Mouse (Mus musculus) ES-E14 (cell line): Measurements from ENCODE around the gene Thap8. TPM values are rescaled to one million over a fixed set of nuclear protein-coding genes. Genes with fewer than 3 reads are reported as not detected.
A peak's percentile ranks its signal among the peaks of the same experiment; 100 is the strongest.

Experiments
- DNase-seq: peaks from one replicate; pipeline ENCODE4 v3.0.0-alpha.2; 2013; ENCODE audit warnings: low read depth, low spot score
- H3K27ac ChIP-seq: 2 replicates; pipeline ENCODE4 v1.5.1; 2012; ENCODE audit warnings: low read depth, mild to moderate bottlenecking, low read length, moderate library complexity, mixed read lengths; ENCODE audit not compliant: poor library complexity, insufficient read depth, severe bottlenecking
- H3K36me3 ChIP-seq: 2 replicates; pipeline ENCODE4 v1.6.1; 2012; ENCODE audit warnings: mild to moderate bottlenecking, low read length, moderate library complexity, mixed read lengths; ENCODE audit not compliant: control insufficient read depth, poor library complexity, insufficient read depth, severe bottlenecking
- H3K4me1 ChIP-seq, 2 experiments: fragments of 150-350 bp in 1 of 2; sonication (generic) in 1 of 2; 2 replicates each; pipeline ENCODE4 v1.6.1; 2012; ENCODE audit warnings: low read length in 2 of 2, mild to moderate bottlenecking in 1 of 2, mixed read lengths in 1 of 2; ENCODE audit not compliant: control insufficient read depth in 2 of 2, insufficient read depth in 2 of 2, poor library complexity in 1 of 2
- H3K4me3 ChIP-seq, 2 experiments: fragments of 150-350 bp in 1 of 2; sonication (generic) in 1 of 2; 2 replicates each; pipeline ENCODE4 v1.5.1; 2012; ENCODE audit warnings: low read length in 2 of 2, low read depth in 1 of 2, mild to moderate bottlenecking in 1 of 2, mixed read lengths in 1 of 2; ENCODE audit not compliant: insufficient read depth in 1 of 2, poor library complexity in 1 of 2, severe bottlenecking in 1 of 2
- H3K9ac ChIP-seq: 2 replicates; pipeline ENCODE4 v1.6.1; 2012; ENCODE audit warnings: low read depth, mild to moderate bottlenecking, low read length, mixed read lengths; ENCODE audit not compliant: poor library complexity, insufficient read depth, severe bottlenecking
- H3K9me3 ChIP-seq: fragments of 150-350 bp; sonication (generic); 2 replicates; pipeline ENCODE4 v1.6.1; 2012; ENCODE audit warnings: low read depth, mild to moderate bottlenecking, low read length; ENCODE audit not compliant: control insufficient read depth, insufficient read depth
- CHD2 ChIP-seq: IDR thresholded peaks from 2 replicates; pipeline ENCODE4 v1.6.1; 2014; ENCODE audit warnings: mild to moderate bottlenecking, low read depth, low read length, inconsistent platforms
- HCFC1 ChIP-seq: IDR thresholded peaks from 2 replicates; pipeline ENCODE4 v1.6.1; 2012; ENCODE audit warnings: low read length, inconsistent platforms, borderline replicate concordance; ENCODE audit not compliant: insufficient read depth
- MAFK ChIP-seq: IDR thresholded peaks from 2 replicates; pipeline ENCODE4 v1.6.1; 2014; ENCODE audit warnings: mild to moderate bottlenecking, low read depth, low read length, inconsistent platforms; ENCODE audit not compliant: insufficient read depth
- ZC3H11A ChIP-seq: IDR thresholded peaks from 2 replicates; pipeline ENCODE4 v1.6.1; 2012; ENCODE audit warnings: low read depth, mild to moderate bottlenecking, inconsistent platforms, low read length, borderline replicate concordance
- ZNF384 ChIP-seq: IDR thresholded peaks from 2 replicates; pipeline ENCODE4 v1.6.1; 2012; ENCODE audit warnings: low read depth, low read length, inconsistent platforms
- in situ Hi-C, 2 experiments: fragments of 600-800 bp; cut with MboI; formaldehyde crosslinking; loops; one replicate each; pipeline ENCODE4 v1.15.1; 2025; ENCODE audit warnings: low sequenced_read_pairs in 2 of 2, inconsistent platforms in 1 of 2; ENCODE audit not compliant: unreplicated experiment in 2 of 2
- total RNA-seq: library from RNA; depleted of rRNA; stranded (reverse); fragments of 300-350 nt; gene quantifications from 2 replicates; pipeline ENCODE4 v1.2.3, GENCODE M21; 2012

Gene Thap8
- total RNA-seq, 1 experiment: 1.2 TPM

DNA sequence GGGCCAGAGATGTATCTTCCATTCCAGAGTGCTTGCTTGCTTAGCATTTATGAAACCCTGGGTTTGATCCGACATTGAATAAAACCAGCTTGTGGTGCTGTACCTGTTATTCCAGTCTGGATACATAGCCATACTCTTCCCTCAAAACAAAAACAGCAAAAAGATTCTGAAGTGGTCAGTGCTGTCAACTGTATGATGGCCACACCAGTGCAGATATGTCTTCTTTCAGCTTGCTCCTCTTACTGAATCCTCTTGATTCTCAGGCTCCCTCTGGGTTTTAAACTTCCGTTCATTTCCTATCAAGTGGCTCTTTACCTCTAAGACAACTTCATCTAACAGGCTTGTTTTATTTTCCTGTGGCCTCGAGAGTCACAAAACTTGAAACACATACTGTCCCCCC lies 43.9 kb downstream of the Thap8 start, which contains the start of gene Sdhaf1:
Gene Sdhaf1, minus strand, starts transcription at position 101 of the 400 bp plus-strand sequence.
- Histone ChIP-seq H3K9me3 (no peaks in the 10 kb centered on the region), H3K36me3 (peaks cover 3% of the 10 kb centered on the region; the same call in 1 of the 2 replicates), H3K27ac (peak within 1 kb of the TSS; percentile 56; the same call in 1 of the 2 replicates), H3K9ac (peak within 1 kb of the TSS; percentile 76; the same call in 1 of the 2 replicates), H3K4me3 (peak within 1 kb of the TSS; percentile 62 to 98), H3K4me1 (peaks cover 4 to 7% of the 10 kb centered on the region in 2 experiments; a peak in 2 of 4 replicates)
- DNase-seq: no peak
- in situ Hi-C loops: no loop called here
- TF ChIP-seq ZC3H11A: no peak
- no peak for TF ChIP-seq CHD2
- no peak for TF ChIP-seq ZNF384
- TF ChIP-seq HCFC1: no peak
- TF ChIP-seq MAFK: no peak

DNA sequence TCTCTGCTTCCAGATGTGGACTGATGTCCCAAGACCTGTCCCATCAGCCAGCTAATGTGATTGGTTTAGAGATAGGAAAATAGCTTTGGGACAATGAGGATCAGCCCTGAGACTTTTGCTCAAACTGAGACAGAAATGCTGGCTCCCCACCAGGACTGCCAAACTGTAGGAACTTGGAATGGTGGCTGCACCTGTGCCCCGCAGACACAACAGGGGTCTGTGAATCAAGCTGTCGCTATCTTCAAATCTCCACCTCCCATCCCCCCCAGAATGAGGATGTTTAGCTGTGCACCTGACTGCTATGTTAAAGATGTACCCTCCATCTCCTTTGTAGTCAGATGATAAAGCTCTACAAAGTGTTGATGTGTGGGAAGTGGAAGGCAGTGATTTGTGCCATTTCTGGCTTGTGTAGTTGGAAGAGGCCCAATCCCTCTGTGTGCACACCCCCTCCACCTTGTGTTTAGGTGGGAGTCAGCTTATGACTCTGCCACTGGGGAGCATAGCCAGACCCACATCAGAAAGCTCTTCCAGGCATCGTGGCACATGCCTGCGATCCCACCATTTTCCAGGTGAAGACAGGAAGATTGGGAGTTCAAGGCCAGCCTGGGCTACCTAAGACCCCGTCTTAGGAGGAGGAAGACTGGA lies 44.5 kb downstream of the Thap8 start:
- DNase-seq: no peak
- H3K36me3 ChIP-seq: peaks cover 3% of the 10 kb centered on the region; the same call in 1 of the 2 replicates
- in situ Hi-C loops: no loop called here
- no peak overlapping the region for H3K4me3 ChIP-seq
- H3K4me1 ChIP-seq: peaks cover 4 to 8% of the 10 kb centered on the region in 2 experiments; a peak in 2 of 4 replicates
- H3K9ac ChIP-seq: no peak overlapping the region
- no peak overlapping the region for H3K27ac ChIP-seq
- no peaks in the 10 kb centered on the region for H3K9me3 ChIP-seq
- TF ChIP-seq ZC3H11A: no peak

DNA sequence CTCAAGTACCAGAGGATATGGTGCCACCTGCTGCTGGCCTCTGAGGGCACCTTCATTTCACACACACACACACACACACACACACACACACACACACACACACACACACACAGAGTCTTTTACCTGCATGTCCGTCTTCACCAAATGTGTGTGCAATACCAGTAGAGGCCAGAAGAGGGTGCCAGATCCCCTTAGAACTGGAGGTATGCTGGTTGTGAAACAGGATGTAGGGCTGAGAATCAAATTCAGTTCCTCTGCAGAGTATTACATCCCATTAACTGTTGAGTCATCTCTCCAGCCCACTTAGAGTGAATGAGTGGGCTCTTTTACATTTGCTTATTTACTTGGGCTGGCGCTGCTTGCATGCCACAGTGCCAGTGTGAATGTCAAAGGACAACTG lies 45.5 kb downstream of the Thap8 start:
- in situ Hi-C loops: no loop called here
- Histone ChIP-seq H3K9ac (no peak overlapping the region), H3K36me3 (peaks cover 3% of the 10 kb centered on the region; the same call in 1 of the 2 replicates), H3K9me3 (no peaks in the 10 kb centered on the region), H3K4me3 (no peak overlapping the region), H3K27ac (no peak overlapping the region), H3K4me1 (peaks cover 4 to 8% of the 10 kb centered on the region in 2 experiments; a peak in 2 of 4 replicates)
- no peak for TF ChIP-seq HCFC1
- no peak for TF ChIP-seq CHD2
- TF ChIP-seq MAFK: no peak
- TF ChIP-seq ZNF384: no peak
- TF ChIP-seq ZC3H11A: peak; percentile 60
- DNase-seq: peak; percentile 87

DNA sequence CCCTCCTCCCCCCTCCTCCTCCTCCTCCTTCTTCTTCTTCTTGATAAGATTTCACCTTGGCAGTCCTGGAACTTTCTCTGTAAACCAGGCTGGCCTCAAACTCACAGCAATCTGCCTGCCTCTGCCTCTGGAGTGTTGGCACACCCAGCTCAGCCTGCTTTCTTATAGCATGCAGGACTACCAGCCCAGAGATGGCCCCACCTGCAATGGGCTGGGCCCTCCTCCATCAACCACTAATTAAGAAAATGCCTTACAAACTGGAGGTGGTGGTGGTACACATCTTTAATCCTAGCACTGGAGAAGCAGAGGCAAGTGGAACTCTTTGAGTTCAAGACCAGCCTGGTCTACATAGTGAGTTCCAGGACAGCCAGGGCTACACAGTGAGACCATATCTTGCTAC lies 46.5 kb downstream of the Thap8 start:
- H3K4me1 ChIP-seq: peaks cover 4 to 5% of the 10 kb centered on the region in 2 experiments; a peak in 2 of 4 replicates
- H3K9me3 ChIP-seq: no peaks in the 10 kb centered on the region
- H3K27ac ChIP-seq: no peak overlapping the region
- H3K9ac ChIP-seq: no peak overlapping the region
- H3K36me3 ChIP-seq: no peaks in the 10 kb centered on the region
- TF ChIP-seq ZNF384 (no peak), CHD2 (no peak), MAFK (no peak), ZC3H11A (no peak), HCFC1 (no peak)
- H3K4me3 ChIP-seq: no peak overlapping the region
- in situ Hi-C loops: no loop called here
- no peak for DNase-seq

DNA sequence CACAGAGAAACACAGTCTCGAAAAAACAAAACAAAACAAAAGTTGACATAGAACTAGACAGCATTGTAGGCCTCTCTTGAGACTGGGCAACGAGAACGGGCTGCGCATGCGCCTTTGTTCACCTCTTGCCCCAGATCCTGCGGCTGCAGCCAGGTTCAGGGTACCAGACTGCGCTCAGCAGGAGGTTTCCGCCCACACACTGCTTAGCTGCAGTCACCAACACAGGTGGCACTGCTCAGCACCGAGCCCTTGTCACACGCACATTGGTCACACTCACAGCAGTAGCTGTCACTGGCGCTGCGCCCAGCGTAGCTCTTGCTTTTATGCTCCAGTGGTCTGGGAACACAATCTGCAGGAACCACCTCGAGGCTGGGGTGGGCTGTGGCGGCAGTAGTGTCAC lies 47.2 kb downstream of the Thap8 start:
- Histone ChIP-seq H3K27ac (no peak overlapping the region), H3K9ac (no peak overlapping the region), H3K4me1 (peaks cover 4 to 5% of the 10 kb centered on the region in 2 experiments; a peak in 2 of 4 replicates), H3K4me3 (no peak overlapping the region; a peak in 1 of 4 replicates), H3K9me3 (no peaks in the 10 kb centered on the region), H3K36me3 (no peaks in the 10 kb centered on the region)
- no peak for DNase-seq
- in situ Hi-C loops: no loop called here
- TF ChIP-seq CHD2 (no peak), ZNF384 (no peak), MAFK (no peak), HCFC1 (no peak), ZC3H11A (no peak)
